Mouse (Mus musculus): ENCODE measurements at regions not wholly inside any gene's neighbourhood (a gene's known extent, or its start where the extent isn't known, plus 50 kb on each side); places are given as distances from the start of the nearest gene placed in this dataset.
"Not testable (repeated sequence)": the region's sequence is repeated elsewhere in the genome, so short reads cannot be mapped to it uniquely, and the experiment has no call there.

DNA sequence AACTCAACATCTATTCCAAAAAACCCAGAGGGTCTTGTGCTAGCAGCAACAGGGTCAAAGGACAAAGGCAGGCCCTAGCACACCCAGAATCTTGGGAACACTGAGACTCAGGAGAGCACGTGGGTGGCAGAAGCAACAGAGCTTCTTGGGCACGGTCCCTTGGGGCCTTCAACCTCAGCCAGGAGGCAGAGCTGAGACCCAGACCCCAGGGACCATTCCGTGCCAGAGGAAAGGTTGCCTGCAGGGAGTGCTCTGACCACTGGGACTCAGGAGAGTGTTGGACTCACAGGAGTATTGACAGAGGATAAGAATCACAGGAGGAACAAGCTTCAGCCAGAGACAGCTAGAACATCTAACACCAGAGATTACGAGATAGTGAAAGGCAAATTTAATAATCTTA lies 678.0 kb upstream of the Cobl start:
- TF ChIP-seq EP300 (IDR thresholded peaks at IDR 0.05; ENCODE audit: insufficient read depth, low read depth, low read length); CTCF (IDR thresholded peaks at IDR 0.05): not testable (repeated sequence)

All from heart, adult 2 months (tissue).